Mouse (Mus musculus) cerebellum, postnatal 14 days (tissue): ENCODE measurements around the gene Pycr1.
"Not testable (repeated sequence)": the region's sequence is repeated elsewhere in the genome, so short reads cannot be mapped to it uniquely, and the experiment has no call there.

Experiments used
- DNase-seq, 2 experiments: peaks; one replicate each; pipeline ENCODE4 v3.0.0; 2021; ENCODE audit warnings: mixed read lengths in 2 of 2

The Pycr1 gene

GRCm38 (mm10) chr11:120643601-120643987 lies at the start of gene Pycr1:
TSS of gene Pycr1 (minus strand) at chr11:120643769.
- peak; percentile 95 for DNase-seq

- DNase-seq = no peak
These were observed 49.0 kb upstream of the Pycr1 start for GRCm38 (mm10) chr11:120692471-120693011.

GRCm38 (mm10) chr11:120689365-120689764 lies 45.8 kb upstream of the Pycr1 start:
- no peak for DNase-seq

- DNase-seq = no peak
These were observed 43.2 kb upstream of the Pycr1 start for GRCm38 (mm10) chr11:120686650-120687272.

GRCm38 (mm10) chr11:120684660-120685059 lies 41.1 kb upstream of the Pycr1 start:
- no peak for DNase-seq

- no peak for DNase-seq
These were observed 40.5 kb upstream of the Pycr1 start for GRCm38 (mm10) chr11:120684086-120684485.

- no peak for DNase-seq
These were observed 40.0 kb upstream of the Pycr1 start for GRCm38 (mm10) chr11:120683536-120683935.

- no peak for DNase-seq
These were observed 39.1 kb upstream of the Pycr1 start for GRCm38 (mm10) chr11:120682683-120683082.

GRCm38 (mm10) chr11:120679909-120680308 lies 36.3 kb upstream of the Pycr1 start:
- peak in 1 of 2 experiments; percentile 48 for DNase-seq

GRCm38 (mm10) chr11:120676951-120677350 lies 33.4 kb upstream of the Pycr1 start:
- no peak for DNase-seq

- DNase-seq = not testable (repeated sequence)
These were observed 32.3 kb upstream of the Pycr1 start for GRCm38 (mm10) chr11:120675875-120676274.

- no peak for DNase-seq
These were observed 30.1 kb upstream of the Pycr1 start for GRCm38 (mm10) chr11:120673594-120674122.

- peak; percentile 95 to 96 for DNase-seq
These were observed 29.4 kb upstream of the Pycr1 start, which contains the start of gene Aspscr1 for GRCm38 (mm10) chr11:120672687-120673593. TSS of gene Aspscr1 (plus strand) at chr11:120672973.

- DNase-seq = no peak
These were observed 23.0 kb upstream of the Pycr1 start for GRCm38 (mm10) chr11:120666617-120667016.

- no peak for DNase-seq
These were observed 21.8 kb upstream of the Pycr1 start for GRCm38 (mm10) chr11:120665406-120665805.

- no peak for DNase-seq
These were observed 20.1 kb upstream of the Pycr1 start for GRCm38 (mm10) chr11:120663714-120664113.

- peak; percentile 37 to 46 for DNase-seq
These were observed 19.2 kb upstream of the Pycr1 start for GRCm38 (mm10) chr11:120662759-120663158.

- no peak for DNase-seq
These were observed 17.5 kb upstream of the Pycr1 start, which contains the start of gene Notum for GRCm38 (mm10) chr11:120661076-120661460. TSS of gene Notum (minus strand) at chr11:120661175.

- DNase-seq = peak; percentile 25 to 57
These were observed 16.9 kb upstream of the Pycr1 start for GRCm38 (mm10) chr11:120660301-120661075.

GRCm38 (mm10) chr11:120659509-120660300 lies 16.1 kb upstream of the Pycr1 start:
- DNase-seq = no peak

- peak; percentile 75 to 81 for DNase-seq
These were observed 15.4 kb upstream of the Pycr1 start for GRCm38 (mm10) chr11:120658876-120659410.
